Mouse (Mus musculus) kidney, adult 2 months (tissue): ENCODE measurements at regions not wholly inside any gene's neighbourhood (a gene's known extent, or its start where the extent isn't known, plus 50 kb on each side); places are given as distances from the start of the nearest gene placed in this dataset.

Experiments
- CTCF ChIP-seq: fragments of 200-500 bp; conservative IDR thresholded peaks from 2 replicates; pipeline ENCODE4 v1.5.1; 2011; ENCODE audit warnings: low read depth, mild to moderate bottlenecking, control low read depth, low read length, moderate library complexity, mixed read lengths; ENCODE audit not compliant: insufficient read depth, insufficient read length
- POLR2A ChIP-seq: fragments of 200-500 bp; IDR thresholded peaks from one replicate; pipeline ENCODE4 v1.6.1; 2011; ENCODE audit warnings: low read depth, low read length, control low read depth

DNA sequence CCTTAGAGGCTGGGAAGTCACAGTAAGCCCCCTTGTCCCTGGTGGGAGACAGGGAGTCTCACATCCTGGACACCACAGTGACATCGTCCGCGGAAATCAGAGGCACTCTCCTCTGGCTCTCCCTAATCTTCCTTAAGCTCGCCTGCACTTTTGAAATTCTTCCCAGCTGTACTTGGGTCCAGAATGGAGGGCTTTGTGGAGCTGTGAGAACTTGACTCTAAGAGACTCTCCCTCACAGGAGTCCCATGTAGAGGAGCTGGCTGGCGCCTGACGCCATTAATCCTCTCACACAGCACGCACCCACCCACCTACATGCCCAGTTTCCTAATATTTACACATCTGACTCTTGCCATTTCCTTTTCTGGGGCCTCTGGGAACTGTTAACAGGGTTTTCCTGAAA, 492.8 kb downstream of the Ccdc171 start:
- TF ChIP-seq CTCF = no peak
- TF ChIP-seq POLR2A = no peak
